Mouse (Mus musculus): Measurements from ENCODE around the gene Rep15.
A peak's percentile ranks its signal among the peaks of the same experiment; 100 is the strongest.

Rep15 gene

GRCm38 (mm10) chr6:147030096-147030885, 2.1 kb upstream of the Rep15 start:
- DNase-seq, result peak; percentile 72 to 80

GRCm38 (mm10) chr6:147042291-147043290, 10.2 kb downstream of the Rep15 start, which contains the start of gene Mrps35:
TSS of gene Mrps35 (plus strand) at chr6:147042764.
- peak; percentile 89 to 95 for DNase-seq

GRCm38 (mm10) chr6:147043633-147044032, 11.2 kb downstream of the Rep15 start:
- no peak for DNase-seq

GRCm38 (mm10) chr6:147049239-147049805, 16.9 kb downstream of the Rep15 start:
- DNase-seq, result no peak

- DNase-seq, result no peak
Measured at GRCm38 (mm10) chr6:147051666-147052065, 19.3 kb downstream of the Rep15 start.

- DNase-seq, result no peak
Measured at GRCm38 (mm10) chr6:147052440-147052839, 20.1 kb downstream of the Rep15 start.

- no peak for DNase-seq
Measured at GRCm38 (mm10) chr6:147053785-147054646, 21.6 kb downstream of the Rep15 start.

GRCm38 (mm10) chr6:147055374-147055977, 23.1 kb downstream of the Rep15 start:
- DNase-seq, result no peak

GRCm38 (mm10) chr6:147059326-147059725, 26.9 kb downstream of the Rep15 start:
- DNase-seq, result no peak

GRCm38 (mm10) chr6:147061630-147062029, 29.2 kb downstream of the Rep15 start:
- DNase-seq, result no peak

GRCm38 (mm10) chr6:147062034-147062433, 29.6 kb downstream of the Rep15 start:
- DNase-seq, result no peak

- no peak for DNase-seq
Measured at GRCm38 (mm10) chr6:147062694-147063093, 30.3 kb downstream of the Rep15 start.

- DNase-seq, result no peak
Measured at GRCm38 (mm10) chr6:147064226-147064943, 32.0 kb downstream of the Rep15 start.

- DNase-seq, result no peak
Measured at GRCm38 (mm10) chr6:147064944-147065261, 32.5 kb downstream of the Rep15 start.

GRCm38 (mm10) chr6:147075808-147076387, 43.5 kb downstream of the Rep15 start:
- no peak for DNase-seq

- no peak for DNase-seq
Measured at GRCm38 (mm10) chr6:147076878-147077277, 44.5 kb downstream of the Rep15 start.

- DNase-seq, result no peak
Measured at GRCm38 (mm10) chr6:147079919-147080318, 47.5 kb downstream of the Rep15 start.

Measured in cerebellum, adult 18-20 months (tissue).